Mouse (Mus musculus): ENCODE data around the gene Ring1. TPM values are rescaled to one million over a fixed set of nuclear protein-coding genes. Genes with fewer than 3 reads are reported as not detected.
"Not testable (repeated sequence)": the region's sequence is repeated elsewhere in the genome, so short reads cannot be mapped to it uniquely, and the experiment has no call there.

Gene Ring1
- polyA plus RNA-seq, 1 experiment: 29.4 TPM

GRCm38 (mm10) chr17:34028501-34029149 is 4.1 kb upstream of the Ring1 start:
- DNase-seq (ENCODE audit: low read depth): no peak

GRCm38 (mm10) chr17:34027656-34028223 is 3.3 kb upstream of the Ring1 start, which contains the start of gene H2-Ke6:
Gene H2-Ke6, minus strand, starts transcription at chr17:34028060.
- no peak for DNase-seq (ENCODE audit: low read depth)

- no peak for DNase-seq (ENCODE audit: low read depth)
Observed at GRCm38 (mm10) chr17:34026917-34027655, 2.6 kb upstream of the Ring1 start.

- DNase-seq (ENCODE audit: low read depth): no peak
Observed at GRCm38 (mm10) chr17:34026221-34026620, 1.7 kb upstream of the Ring1 start.

- DNase-seq (ENCODE audit: low read depth): no peak
Observed at GRCm38 (mm10) chr17:34025756-34026151, 1.3 kb upstream of the Ring1 start.

- no peak for DNase-seq (ENCODE audit: low read depth)
Observed at GRCm38 (mm10) chr17:34024861-34025755, 628 bp upstream of the Ring1 start.

GRCm38 (mm10) chr17:34023678-34024077 is 802 bp downstream of the Ring1 start:
- DNase-seq (ENCODE audit: low read depth): no peak

- DNase-seq (ENCODE audit: low read depth): no peak
Observed at GRCm38 (mm10) chr17:34022987-34023386, 1.5 kb downstream of the Ring1 start.

- DNase-seq (ENCODE audit: low read depth): no peak
Observed at GRCm38 (mm10) chr17:34022414-34022783, 2.1 kb downstream of the Ring1 start.

DNA sequence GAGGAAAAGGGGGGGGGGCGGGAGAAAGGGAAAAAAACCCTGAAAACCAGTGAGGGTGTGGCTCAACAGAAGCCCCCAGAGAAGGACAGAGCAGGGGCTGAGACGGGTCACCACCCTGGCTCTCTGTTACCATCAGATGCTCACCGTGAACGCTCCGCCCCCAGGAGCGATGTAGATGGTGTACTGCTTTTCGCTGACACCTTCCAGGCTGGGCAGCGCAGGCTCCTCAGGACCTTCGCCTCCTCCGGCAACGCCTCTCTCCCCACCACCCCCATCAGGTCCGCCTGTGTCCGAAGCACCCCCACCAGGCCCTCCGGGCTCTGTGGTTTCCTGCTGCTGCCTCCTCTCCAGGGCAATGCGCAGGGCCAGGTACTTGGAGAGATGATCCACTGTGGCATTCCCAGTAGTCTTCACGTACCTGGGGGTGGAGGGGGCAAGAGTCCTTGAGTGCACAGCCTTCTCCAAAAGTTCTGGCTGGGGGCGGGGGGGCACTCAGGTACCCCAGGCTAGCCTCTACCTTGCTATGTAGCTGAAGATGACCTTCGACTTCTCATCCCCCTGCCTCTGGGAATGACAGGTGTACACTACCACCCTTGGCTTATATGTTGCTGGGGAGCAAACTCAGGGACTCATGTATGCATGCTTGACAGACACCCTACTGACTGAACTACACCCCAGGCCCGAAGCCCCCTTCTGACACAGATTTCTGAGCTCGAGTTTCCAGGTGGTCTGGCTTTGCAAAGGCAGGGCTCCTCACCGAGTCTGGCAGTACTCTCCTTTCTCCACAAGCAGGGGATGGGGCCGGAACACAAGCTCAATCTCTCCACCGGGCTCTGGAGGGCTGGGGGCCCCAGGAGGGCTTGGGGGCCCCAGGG is 2.7 kb downstream of the Ring1 start:
- no peak for DNase-seq (ENCODE audit: low read depth)

GRCm38 (mm10) chr17:34013436-34013835 is 11.0 kb downstream of the Ring1 start:
- DNase-seq (ENCODE audit: low read depth): no peak

- DNase-seq (ENCODE audit: low read depth): no peak
Observed at GRCm38 (mm10) chr17:34010156-34010555, 14.3 kb downstream of the Ring1 start.

GRCm38 (mm10) chr17:34006570-34006969 is 17.9 kb downstream of the Ring1 start:
- DNase-seq (ENCODE audit: low read depth): no peak

DNA sequence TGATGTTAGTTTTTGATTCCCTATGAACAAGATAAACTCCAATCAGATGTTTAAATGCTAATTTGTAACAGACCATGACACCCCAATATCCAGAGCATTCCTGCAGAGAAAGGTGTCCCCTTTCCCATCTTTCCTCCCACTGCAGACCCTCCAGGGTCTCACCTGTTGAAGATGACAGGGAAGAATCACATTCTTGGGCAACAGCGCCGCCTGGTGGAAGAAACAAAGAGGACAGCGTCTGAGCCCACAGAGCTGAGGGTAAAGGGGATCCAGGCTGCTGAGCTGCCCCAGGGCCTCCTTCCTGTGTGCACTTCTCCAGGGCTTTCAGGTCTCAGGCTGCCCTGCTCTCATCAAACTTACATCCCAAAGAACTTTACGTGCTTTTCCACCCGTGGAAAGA is 21.1 kb downstream of the Ring1 start:
- no peak for DNase-seq (ENCODE audit: low read depth)

GRCm38 (mm10) chr17:34000796-34001195 is 23.7 kb downstream of the Ring1 start:
- DNase-seq (ENCODE audit: low read depth): not testable (repeated sequence)

DNA sequence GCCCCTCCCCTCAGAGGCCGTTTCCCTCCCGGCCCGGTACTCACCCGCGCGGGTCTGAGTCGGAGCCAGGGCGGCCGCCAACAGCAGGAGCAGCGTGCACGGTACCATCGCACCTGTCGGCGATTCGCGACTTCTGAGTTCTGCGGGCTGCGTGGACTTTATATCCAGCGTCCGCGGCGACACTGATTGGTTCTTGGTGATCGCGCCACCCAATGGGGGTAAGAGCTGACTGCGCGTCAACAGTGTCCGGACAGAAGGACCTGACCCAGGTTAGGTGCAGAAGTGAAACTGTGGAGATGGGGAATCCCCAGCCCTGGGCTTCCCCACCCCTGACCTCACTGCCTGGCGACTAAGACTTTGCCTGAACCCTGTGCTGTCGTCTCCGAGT is 24.3 kb downstream of the Ring1 start, which contains the start of gene H2-K1:
Gene H2-K1 (minus strand): TSS at position 198 of the 388 bp plus-strand sequence.
- peak; percentile 57 for DNase-seq (ENCODE audit: low read depth)

- no peak for DNase-seq (ENCODE audit: low read depth)
Observed at GRCm38 (mm10) chr17:33999341-34000149, 24.9 kb downstream of the Ring1 start.

- DNase-seq (ENCODE audit: low read depth): not testable (repeated sequence)
Observed at GRCm38 (mm10) chr17:33998697-33999096, 25.8 kb downstream of the Ring1 start.

GRCm38 (mm10) chr17:33997025-33997424 is 27.5 kb downstream of the Ring1 start:
- DNase-seq (ENCODE audit: low read depth): not testable (repeated sequence)

- no peak for DNase-seq (ENCODE audit: low read depth)
Observed at GRCm38 (mm10) chr17:33995651-33996050, 28.8 kb downstream of the Ring1 start.

Measured in gonadal fat pad, adult 2 months (tissue).